Mouse (Mus musculus) intestine, embryonic 16.5 days (tissue): ENCODE measurements at regions not wholly inside any gene's neighbourhood (a gene's known extent, or its start where the extent isn't known, plus 50 kb on each side); places are given as distances from the start of the nearest gene placed in this dataset.
A peak's percentile ranks its signal among the peaks of the same experiment; 100 is the strongest.
"Not testable (repeated sequence)": the region's sequence is repeated elsewhere in the genome, so short reads cannot be mapped to it uniquely, and the experiment has no call there.

Experiments
- ATAC-seq: fragments of 200-750 bp; cut with Nextera tagmentation; 2 replicates; pipeline ENCODE4 v1.8.0; 2017; ENCODE audit warnings: moderate TSS enrichment, moderate library complexity
- H3K27ac ChIP-seq: fragments of 300-500 bp; sonication (generic); 2 replicates; pipeline ENCODE4 v1.5.1; 2014; ENCODE audit warnings: mild to moderate bottlenecking, low read length
- H3K27me3 ChIP-seq: fragments of 300-500 bp; sonication (generic); replicated peaks from 2 replicates; pipeline ENCODE4 v1.6.1; 2014; ENCODE audit warnings: low read length, control low read depth, mixed read lengths; ENCODE audit not compliant: control insufficient read depth, insufficient read depth
- H3K36me3 ChIP-seq: fragments of 300-500 bp; sonication (generic); 2 replicates; pipeline ENCODE4 v1.6.1; 2014; ENCODE audit warnings: low read length, control low read depth; ENCODE audit not compliant: control insufficient read depth, insufficient read depth
- H3K4me1 ChIP-seq: fragments of 300-500 bp; sonication (generic); 2 replicates; pipeline ENCODE4 v1.6.1; 2014; ENCODE audit warnings: low read length, control low read depth, mixed read lengths; ENCODE audit not compliant: control insufficient read depth, insufficient read depth
- H3K4me2 ChIP-seq: fragments of 300-500 bp; sonication (generic); 2 replicates; pipeline ENCODE4 v1.6.1; 2014; ENCODE audit warnings: low read depth, low read length, control low read depth
- H3K4me3 ChIP-seq: fragments of 300-500 bp; sonication (generic); 2 replicates; pipeline ENCODE4 v1.5.1; 2014; ENCODE audit warnings: mild to moderate bottlenecking, low read length
- H3K9ac ChIP-seq: fragments of 300-500 bp; sonication (generic); 2 replicates; pipeline ENCODE4 v1.6.1; 2014; ENCODE audit warnings: low read depth, low read length
- H3K9me3 ChIP-seq: fragments of 300-500 bp; sonication (generic); 2 replicates; pipeline ENCODE4 v1.6.1; 2016; ENCODE audit warnings: low read length, control low read depth; ENCODE audit not compliant: control insufficient read depth
- WGBS: fragments of 180-500 bp; shearing (Covaris S2); extraction: QIAGEN DNeasy Blood & Tissue Kit; methylation state at CpG from one replicate; pipeline ENCODE4 v1.1.7; 2014; 5-methylcytosine and 5-hydroxymethylcytosine counted together

GRCm38 (mm10) chr3:59808769-59809518 lies 51.9 kb upstream of the Gm8298 start:
- H3K36me3 ChIP-seq, H3K27ac ChIP-seq, H3K4me1 ChIP-seq, H3K27me3 ChIP-seq, H3K9ac ChIP-seq, H3K4me3 ChIP-seq, H3K9me3 ChIP-seq, H3K4me2 ChIP-seq: not testable (repeated sequence)
- 49% methylated on average over 7 of the region's 7 CpGs for whole genome bisulfite sequencing
- peak; percentile 97 for ATAC-seq
